Mouse (Mus musculus): ENCODE measurements at regions not wholly inside any gene's neighbourhood (a gene's known extent, or its start where the extent isn't known, plus 50 kb on each side); places are given as distances from the start of the nearest gene placed in this dataset.

DNA sequence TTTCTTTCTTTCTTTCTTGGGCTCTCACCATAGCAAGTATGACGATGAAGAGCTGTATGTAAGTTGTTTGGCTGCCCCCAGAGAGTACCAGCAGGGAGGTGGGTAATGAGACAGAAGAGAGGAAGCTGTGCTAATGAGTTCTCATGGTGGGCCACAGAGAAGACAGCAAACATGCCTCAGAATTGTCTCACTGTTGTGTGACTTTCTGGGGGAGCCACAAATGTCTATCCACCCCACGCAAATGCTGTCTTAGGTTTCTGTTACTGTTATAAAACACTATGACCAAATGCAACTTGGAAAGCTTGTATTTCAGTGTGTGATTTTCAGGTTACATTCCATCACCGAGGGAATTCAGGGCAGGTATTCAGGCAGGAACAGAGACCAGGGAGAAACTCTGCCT is 131.0 kb downstream of the Rsl24d1 start:
- peaks cover 3% of the 10 kb centered on the region; the same call in 1 of the 2 replicates for H3K4me1 ChIP-seq (ENCODE audit: control insufficient read depth, insufficient read depth, low read length)

DNA sequence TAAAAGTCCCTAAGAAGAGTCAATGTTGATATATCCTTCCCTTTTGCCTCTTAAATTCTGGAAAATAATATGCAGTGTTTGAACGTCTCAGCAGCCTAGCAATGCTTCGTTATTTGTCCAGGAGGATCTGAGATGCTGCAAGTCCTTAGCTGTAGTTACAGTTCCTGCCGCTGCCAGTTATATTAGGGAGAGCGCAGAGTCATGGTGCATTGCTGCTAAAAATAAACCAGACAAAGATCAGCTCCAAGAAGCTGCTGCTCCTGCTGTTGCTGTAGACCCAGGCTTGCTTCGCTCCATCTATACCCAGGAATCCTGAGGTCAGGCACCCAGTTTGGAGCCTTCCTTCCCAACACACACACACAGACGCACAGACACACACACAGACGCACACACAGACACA is 132.3 kb downstream of the Rsl24d1 start:
- Histone ChIP-seq H3K4me1 (ENCODE audit: control insufficient read depth, insufficient read depth, low read length) (peaks cover 3% of the 10 kb centered on the region; the same call in 1 of the 2 replicates), H3K4me3 (ENCODE audit: insufficient read depth, low read length) (no peak overlapping the region), H3K27ac (ENCODE audit: insufficient read depth, low read length) (no peak overlapping the region)
- TF ChIP-seq CTCF (IDR thresholded peaks at IDR 0.05; ENCODE audit: extremely low read depth, insufficient read depth, low read length): no peak
- TF ChIP-seq POLR2A (IDR thresholded peaks at IDR 0.05; ENCODE audit: extremely low read depth, insufficient read depth, low read length): no peak

More for the DNA sequence above, 131.0 kb downstream of the Rsl24d1 start:
- H3K4me3 ChIP-seq (ENCODE audit: insufficient read depth, low read length): no peak overlapping the region
- no peak overlapping the region for H3K27ac ChIP-seq (ENCODE audit: insufficient read depth, low read length)
- TF ChIP-seq CTCF (IDR thresholded peaks at IDR 0.05; ENCODE audit: extremely low read depth, insufficient read depth, low read length): no peak
- TF ChIP-seq POLR2A (IDR thresholded peaks at IDR 0.05; ENCODE audit: extremely low read depth, insufficient read depth, low read length): no peak

DNA sequence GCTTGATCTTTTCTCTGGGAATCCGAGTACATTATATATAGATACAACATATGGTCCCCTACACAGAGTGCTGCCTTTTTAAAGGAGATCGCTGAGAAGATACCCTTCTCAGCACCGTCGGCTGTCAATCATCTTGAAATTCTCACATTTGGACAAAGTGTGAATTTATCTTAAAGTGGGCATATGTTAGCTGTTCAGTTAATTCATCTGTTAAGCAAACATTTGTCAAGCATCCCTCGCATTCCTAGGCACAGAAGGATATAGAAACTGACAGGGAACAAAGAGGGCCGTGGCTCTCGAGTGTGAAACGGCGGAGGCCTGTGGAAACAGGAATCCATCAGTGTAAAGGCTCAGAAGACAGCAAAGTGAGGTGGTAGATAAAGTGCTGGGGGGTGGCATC is 144.9 kb downstream of the Rsl24d1 start:
- no peak overlapping the region for H3K27ac ChIP-seq (ENCODE audit: insufficient read depth, low read length)
- H3K4me1 ChIP-seq (ENCODE audit: control insufficient read depth, insufficient read depth, low read length): peaks cover 2% of the 10 kb centered on the region; the same call in 1 of the 2 replicates
- H3K4me3 ChIP-seq (ENCODE audit: insufficient read depth, low read length): no peak overlapping the region
- TF ChIP-seq CTCF (IDR thresholded peaks at IDR 0.05; ENCODE audit: extremely low read depth, insufficient read depth, low read length) (no peak), POLR2A (IDR thresholded peaks at IDR 0.05; ENCODE audit: extremely low read depth, insufficient read depth, low read length) (no peak)

DNA sequence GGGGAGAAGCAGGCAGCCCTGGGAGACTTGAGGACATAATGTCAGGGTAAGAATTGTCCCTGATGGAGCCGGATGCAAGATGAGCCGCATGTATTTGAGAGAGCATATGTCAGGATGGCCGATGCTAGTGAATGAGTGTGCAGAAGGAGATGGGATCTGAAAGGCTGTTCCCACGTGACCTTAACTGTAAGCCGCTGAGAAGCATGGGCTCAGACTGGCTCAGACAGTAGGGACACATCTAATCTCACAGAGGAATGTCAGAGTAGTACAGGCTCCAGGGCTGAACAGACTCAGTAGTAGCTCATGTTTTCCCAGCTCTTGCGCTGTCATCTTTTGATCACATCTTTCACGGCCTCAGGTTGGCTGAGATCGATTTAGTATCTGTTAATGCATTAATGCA is 145.4 kb downstream of the Rsl24d1 start:
- Histone ChIP-seq H3K4me3 (ENCODE audit: insufficient read depth, low read length) (no peak overlapping the region), H3K4me1 (ENCODE audit: control insufficient read depth, insufficient read depth, low read length) (peaks cover 2% of the 10 kb centered on the region; the same call in 1 of the 2 replicates), H3K27ac (ENCODE audit: insufficient read depth, low read length) (no peak overlapping the region)
- no peak for TF ChIP-seq CTCF (IDR thresholded peaks at IDR 0.05; ENCODE audit: extremely low read depth, insufficient read depth, low read length)
- TF ChIP-seq POLR2A (IDR thresholded peaks at IDR 0.05; ENCODE audit: extremely low read depth, insufficient read depth, low read length): no peak

DNA sequence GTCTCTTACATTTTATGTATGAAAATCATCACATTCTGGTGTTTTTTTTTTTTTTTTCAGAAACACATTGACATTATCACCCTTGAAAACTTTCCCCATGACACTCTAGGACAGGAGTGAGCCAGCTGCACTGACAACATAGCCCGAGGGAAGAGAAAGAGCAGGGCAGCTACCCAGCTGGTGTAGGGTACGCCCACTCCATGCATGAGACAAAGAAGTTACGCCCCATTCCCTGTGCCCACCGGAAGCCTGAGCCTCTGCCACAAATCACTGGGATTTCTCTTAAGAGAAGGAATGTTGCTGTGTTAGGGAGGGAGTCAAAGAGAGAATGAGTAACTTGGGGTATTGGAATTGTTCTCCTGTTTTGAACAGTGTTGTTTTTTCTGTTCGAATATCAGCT is 149.5 kb downstream of the Rsl24d1 start:
- H3K4me1 ChIP-seq (ENCODE audit: control insufficient read depth, insufficient read depth, low read length): peaks cover 2% of the 10 kb centered on the region; the same call in 1 of the 2 replicates
- no peak for TF ChIP-seq CTCF (IDR thresholded peaks at IDR 0.05; ENCODE audit: extremely low read depth, insufficient read depth, low read length)
- no peak for TF ChIP-seq POLR2A (IDR thresholded peaks at IDR 0.05; ENCODE audit: extremely low read depth, insufficient read depth, low read length)
- H3K4me3 ChIP-seq (ENCODE audit: insufficient read depth, low read length): no peak overlapping the region
- H3K27ac ChIP-seq (ENCODE audit: insufficient read depth, low read length): no peak overlapping the region

DNA sequence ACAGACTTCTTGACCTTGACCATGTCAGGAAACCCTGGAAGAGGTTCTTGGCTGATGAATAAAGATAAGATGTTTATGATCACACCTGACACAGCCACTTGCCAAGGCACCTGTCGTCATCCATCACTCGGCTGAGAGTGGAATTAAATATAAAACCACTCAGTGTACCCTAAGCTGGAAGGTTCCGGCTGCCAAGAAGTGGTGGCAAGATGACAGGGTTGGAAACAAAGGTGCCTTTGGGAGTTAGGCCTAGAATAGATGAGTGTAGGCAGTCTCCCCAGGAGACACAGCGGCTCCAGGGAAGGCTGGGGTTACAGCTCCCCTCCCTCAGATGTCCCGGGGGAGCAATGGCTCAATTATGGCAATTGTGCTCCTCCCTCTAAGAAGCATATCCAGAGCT is 157.0 kb downstream of the Rsl24d1 start:
- TF ChIP-seq CTCF (IDR thresholded peaks at IDR 0.05; ENCODE audit: extremely low read depth, insufficient read depth, low read length): no peak
- no peak for TF ChIP-seq POLR2A (IDR thresholded peaks at IDR 0.05; ENCODE audit: extremely low read depth, insufficient read depth, low read length)
- Histone ChIP-seq H3K4me3 (ENCODE audit: insufficient read depth, low read length) (no peak overlapping the region), H3K4me1 (ENCODE audit: control insufficient read depth, insufficient read depth, low read length) (peaks cover 8% of the 10 kb centered on the region), H3K27ac (ENCODE audit: insufficient read depth, low read length) (no peak overlapping the region)

DNA sequence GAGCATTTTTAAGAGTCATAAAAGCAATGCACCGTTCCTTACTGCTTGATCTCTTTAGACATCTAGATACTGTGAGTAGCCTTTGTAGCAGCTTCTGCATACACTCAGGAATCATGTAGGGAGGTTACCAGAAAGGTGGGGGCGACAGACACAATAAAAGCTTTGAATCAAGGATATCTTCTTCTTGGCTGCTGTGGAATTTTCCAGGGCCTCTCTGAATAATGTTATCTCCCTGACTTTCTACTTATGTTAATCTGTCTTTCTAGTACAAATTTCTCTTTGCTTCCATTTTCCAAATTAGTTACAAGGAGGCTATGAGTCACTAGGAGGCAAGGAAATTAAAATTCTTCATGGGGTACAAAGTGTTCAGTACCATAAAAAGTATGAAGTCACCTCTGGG is 159.4 kb downstream of the Rsl24d1 start:
- Histone ChIP-seq H3K4me3 (ENCODE audit: insufficient read depth, low read length) (no peak overlapping the region), H3K27ac (ENCODE audit: insufficient read depth, low read length) (peak overlapping the region; percentile 68), H3K4me1 (ENCODE audit: control insufficient read depth, insufficient read depth, low read length) (peaks cover 10% of the 10 kb centered on the region)
- no peak for TF ChIP-seq POLR2A (IDR thresholded peaks at IDR 0.05; ENCODE audit: extremely low read depth, insufficient read depth, low read length)
- no peak for TF ChIP-seq CTCF (IDR thresholded peaks at IDR 0.05; ENCODE audit: extremely low read depth, insufficient read depth, low read length)

DNA sequence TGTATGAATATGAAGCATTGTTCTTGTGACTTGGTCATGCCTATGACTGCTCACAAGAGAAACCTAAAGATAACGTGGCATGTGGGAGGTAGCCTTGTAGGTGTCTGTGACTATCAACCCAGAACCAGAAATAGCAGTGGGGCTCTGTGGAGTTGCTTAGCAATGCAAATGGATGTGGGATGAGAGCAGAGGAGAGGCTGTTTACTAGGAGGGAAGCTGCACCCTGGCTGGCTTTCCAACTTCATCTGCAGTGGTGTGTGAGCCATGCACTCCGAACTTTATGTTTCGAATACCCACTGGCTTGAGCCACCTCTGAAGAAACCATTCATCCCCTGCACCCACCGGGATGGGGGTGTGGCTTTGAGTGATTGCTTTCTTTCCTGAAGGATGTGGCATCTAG is 160.5 kb downstream of the Rsl24d1 start:
- peak overlapping the region; percentile 89 for H3K27ac ChIP-seq (ENCODE audit: insufficient read depth, low read length)

DNA sequence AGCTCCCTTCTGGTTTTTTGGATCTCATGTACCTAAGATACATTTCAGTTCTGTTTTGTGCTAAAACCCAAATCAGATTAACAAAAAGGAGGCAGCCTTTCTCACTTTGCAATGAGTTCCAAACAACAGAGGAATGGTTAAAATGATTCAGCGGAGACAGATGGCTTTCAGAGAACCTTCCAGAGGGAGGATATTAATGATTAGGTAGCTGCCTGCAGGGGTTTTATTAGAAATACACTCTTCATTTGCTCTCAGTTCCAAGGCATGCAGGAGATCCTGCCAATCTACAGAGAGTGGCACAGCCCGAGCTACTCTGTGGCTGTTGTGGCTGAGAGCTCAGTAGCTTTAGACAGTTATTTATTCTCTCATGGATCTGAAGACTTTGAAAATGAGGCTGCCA is 162.4 kb downstream of the Rsl24d1 start:
- H3K27ac ChIP-seq (ENCODE audit: insufficient read depth, low read length): no peak overlapping the region
- no peak overlapping the region for H3K4me3 ChIP-seq (ENCODE audit: insufficient read depth, low read length)
- peaks cover 10% of the 10 kb centered on the region for H3K4me1 ChIP-seq (ENCODE audit: control insufficient read depth, insufficient read depth, low read length)
- TF ChIP-seq POLR2A (IDR thresholded peaks at IDR 0.05; ENCODE audit: extremely low read depth, insufficient read depth, low read length): no peak

More for the DNA sequence above, 160.5 kb downstream of the Rsl24d1 start:
- no peak overlapping the region for H3K4me3 ChIP-seq (ENCODE audit: insufficient read depth, low read length)
- no peak for TF ChIP-seq CTCF (IDR thresholded peaks at IDR 0.05; ENCODE audit: extremely low read depth, insufficient read depth, low read length)
- no peak for TF ChIP-seq POLR2A (IDR thresholded peaks at IDR 0.05; ENCODE audit: extremely low read depth, insufficient read depth, low read length)
- peaks cover 10% of the 10 kb centered on the region for H3K4me1 ChIP-seq (ENCODE audit: control insufficient read depth, insufficient read depth, low read length)

DNA sequence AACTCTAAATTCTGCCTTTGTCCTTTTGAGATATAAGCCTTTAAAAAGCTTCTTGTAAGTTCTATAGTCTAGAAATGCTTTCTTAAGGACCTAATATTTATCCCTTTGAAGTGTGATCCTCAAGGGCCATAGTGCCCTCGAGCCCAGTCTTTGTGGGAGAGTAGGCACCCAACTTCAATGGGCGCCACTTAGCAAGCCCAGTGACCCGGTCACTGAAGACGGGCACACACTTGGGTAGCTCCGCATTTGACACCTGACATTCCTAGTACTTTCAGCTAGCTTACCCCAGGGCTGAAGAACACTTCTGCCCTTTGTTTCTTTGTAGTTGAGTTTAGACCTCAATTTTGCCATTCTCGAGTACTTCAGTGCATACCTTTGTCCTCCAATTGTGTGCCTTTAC is 182.1 kb downstream of the Rsl24d1 start:
- no peak for TF ChIP-seq POLR2A (IDR thresholded peaks at IDR 0.05; ENCODE audit: extremely low read depth, insufficient read depth, low read length)
- no peak for TF ChIP-seq CTCF (IDR thresholded peaks at IDR 0.05; ENCODE audit: extremely low read depth, insufficient read depth, low read length)
- Histone ChIP-seq H3K4me3 (ENCODE audit: insufficient read depth, low read length) (no peak overlapping the region), H3K4me1 (ENCODE audit: control insufficient read depth, insufficient read depth, low read length) (no peaks in the 10 kb centered on the region), H3K27ac (ENCODE audit: insufficient read depth, low read length) (no peak overlapping the region)

Measured in cortical plate, adult 2 months (tissue).